Mouse (Mus musculus) midbrain, embryonic 13.5 days (tissue): Measurements from ENCODE around the gene Pcsk1n. TPM values are rescaled to one million over a fixed set of nuclear protein-coding genes. Genes with fewer than 3 reads are reported as not detected.

Experiments used
- ATAC-seq: fragments of 200-750 bp; cut with Nextera tagmentation; 2 replicates; pipeline ENCODE4 v1.8.0; 2017; ENCODE audit warnings: mild to moderate bottlenecking, moderate TSS enrichment, moderate library complexity
- H3K27ac ChIP-seq: fragments of 300-500 bp; sonication (generic); 2 replicates; pipeline ENCODE4 v1.5.1; 2015; ENCODE audit warnings: inconsistent platforms, mild to moderate bottlenecking, moderate library complexity
- H3K27me3 ChIP-seq: fragments of 300-500 bp; sonication (generic); 2 replicates; pipeline ENCODE4 v1.6.1; 2015; ENCODE audit warnings: mild to moderate bottlenecking, inconsistent platforms
- H3K36me3 ChIP-seq: fragments of 300-500 bp; sonication (generic); 2 replicates; pipeline ENCODE4 v1.6.1; 2015; ENCODE audit warnings: mild to moderate bottlenecking, inconsistent platforms
- H3K4me1 ChIP-seq: fragments of 300-500 bp; sonication (generic); replicated peaks from 2 replicates; pipeline ENCODE4 v1.6.1; 2015; ENCODE audit warnings: inconsistent platforms
- H3K4me2 ChIP-seq: fragments of 300-500 bp; sonication (generic); replicated peaks from 2 replicates; pipeline ENCODE4 v1.6.1; 2015; ENCODE audit warnings: moderate library complexity, mild to moderate bottlenecking, inconsistent platforms
- H3K4me3 ChIP-seq: fragments of 300-500 bp; sonication (generic); replicated peaks from 2 replicates; pipeline ENCODE4 v1.5.1; 2015; ENCODE audit warnings: mild to moderate bottlenecking, inconsistent platforms
- H3K9ac ChIP-seq: fragments of 300-500 bp; sonication (generic); replicated peaks from 2 replicates; pipeline ENCODE4 v1.6.1; 2015; ENCODE audit warnings: mild to moderate bottlenecking, inconsistent platforms
- H3K9me3 ChIP-seq: fragments of 300-500 bp; sonication (generic); 2 replicates; pipeline ENCODE4 v1.6.1; 2016; ENCODE audit warnings: mild to moderate bottlenecking, inconsistent platforms
- WGBS: fragments of 180-500 bp; shearing (Covaris S2); methylation state at CpG from one replicate; pipeline ENCODE4 v1.1.7; 2015; 5-methylcytosine and 5-hydroxymethylcytosine counted together
- polyA plus RNA-seq: library from polyadenylated mRNA; unstranded; fragments of >200 nt; fragmentation: Nextera tagmentation; extraction: Ambion mirVana; gene quantifications from 2 replicates; pipeline ENCODE4 v1.2.1, GENCODE M21; 2015

Pcsk1n gene
- polyA plus RNA-seq, 1 experiment from 2014 or later: 172 TPM

DNA sequence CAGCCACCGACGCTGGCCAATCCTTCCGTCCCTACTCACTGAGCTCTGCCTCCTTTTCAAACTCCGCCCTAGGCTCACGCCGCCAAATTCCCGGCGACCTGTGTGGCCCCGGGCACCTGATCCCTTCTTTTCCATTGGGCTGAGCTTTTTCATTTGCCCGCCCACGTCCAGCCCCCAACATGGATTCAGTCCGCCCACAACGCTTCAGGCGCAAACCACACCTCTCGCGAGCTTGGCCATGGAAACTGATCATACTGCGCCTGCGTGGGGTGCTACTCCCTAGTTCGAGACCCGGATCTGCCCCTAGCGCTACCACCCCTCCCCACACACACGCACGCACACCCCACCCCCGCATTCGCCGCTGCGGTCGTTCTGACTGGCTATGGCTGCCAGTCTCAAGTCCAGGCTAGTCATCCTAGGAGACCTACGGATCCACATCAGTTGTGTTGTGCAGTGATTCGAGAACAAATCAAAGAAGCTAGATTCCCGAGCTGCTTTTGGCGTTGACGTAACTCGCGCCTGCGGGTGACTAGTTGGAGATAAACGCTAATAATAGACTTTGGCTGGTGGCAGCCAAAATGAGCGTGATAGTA is 28.4 kb downstream of the Pcsk1n start:
- Histone ChIP-seq H3K4me2 (peak overlapping the region; percentile 62), H3K9me3 (no peaks in the 10 kb centered on the region), H3K27me3 (no peaks in the 10 kb centered on the region), H3K9ac (peak overlapping the region; percentile 44), H3K36me3 (peaks cover 5% of the 10 kb centered on the region; the same call in 1 of the 2 replicates), H3K4me3 (peak overlapping the region; percentile 49), H3K4me1 (0 out of 2 replicates have a peak, but pooled peaks cover 7% of the 10 kb centered on the region), H3K27ac (peak overlapping the region; percentile 60; the same call in 1 of the 2 replicates)
- no peak; the same call in 1 of the 2 replicates for ATAC-seq
- WGBS: 20% methylated on average over 38 of the region's 38 CpGs

DNA sequence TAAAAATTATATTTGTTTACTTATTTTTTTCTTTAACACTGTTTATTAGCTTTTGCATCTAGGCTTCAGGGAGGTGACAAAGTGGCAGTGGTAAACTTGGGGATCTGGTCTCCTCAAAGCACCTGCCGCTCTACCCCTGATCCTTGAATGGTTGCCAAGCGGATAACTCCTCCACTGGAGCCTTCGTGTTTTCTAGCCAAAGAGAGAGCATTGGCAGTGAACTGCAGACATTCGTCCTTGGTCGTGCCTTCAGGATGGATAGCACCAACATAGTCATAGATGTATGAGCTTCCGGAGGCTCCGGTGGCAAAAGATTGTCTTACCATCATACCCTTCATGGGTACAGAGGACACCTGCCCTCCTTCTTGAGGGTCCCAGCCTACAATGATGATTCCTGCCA is 30.5 kb downstream of the Pcsk1n start:
- Histone ChIP-seq H3K4me1 (0 out of 2 replicates have a peak, but pooled peaks cover 7% of the 10 kb centered on the region), H3K4me2 (no peak overlapping the region), H3K4me3 (no peak overlapping the region), H3K27me3 (no peaks in the 10 kb centered on the region), H3K27ac (no peak overlapping the region), H3K9ac (no peak overlapping the region), H3K36me3 (no peaks in the 10 kb centered on the region), H3K9me3 (no peaks in the 10 kb centered on the region)
- WGBS: 89% methylated on average over 7 of the region's 7 CpGs
- ATAC-seq: no peak

DNA sequence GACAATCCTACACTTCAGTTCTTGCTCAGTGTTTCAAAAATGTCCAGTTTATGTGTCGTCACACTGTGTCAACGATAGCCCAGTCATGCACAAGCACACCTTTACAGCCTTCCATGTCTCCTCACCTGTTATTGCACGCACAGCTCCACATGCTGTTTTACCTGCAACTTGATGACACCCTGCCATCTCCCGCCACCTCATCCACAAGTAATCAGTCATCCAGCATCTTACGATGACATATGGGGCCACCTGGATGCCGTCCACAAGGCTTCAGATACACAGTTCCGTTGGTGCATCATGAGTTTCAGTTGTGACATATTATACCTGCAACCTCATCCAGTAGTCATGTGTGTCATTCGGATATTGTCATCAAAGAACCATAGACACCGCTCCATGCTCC is 39.2 kb downstream of the Pcsk1n start:
- Histone ChIP-seq H3K9ac (no peak overlapping the region), H3K4me2 (no peak overlapping the region), H3K27ac (no peak overlapping the region), H3K27me3 (no peaks in the 10 kb centered on the region), H3K36me3 (no peaks in the 10 kb centered on the region), H3K4me3 (no peak overlapping the region), H3K4me1 (no peaks in the 10 kb centered on the region), H3K9me3 (no peaks in the 10 kb centered on the region)
- ATAC-seq: no peak
- 95% methylated on average over 9 of the region's 9 CpGs for WGBS

DNA sequence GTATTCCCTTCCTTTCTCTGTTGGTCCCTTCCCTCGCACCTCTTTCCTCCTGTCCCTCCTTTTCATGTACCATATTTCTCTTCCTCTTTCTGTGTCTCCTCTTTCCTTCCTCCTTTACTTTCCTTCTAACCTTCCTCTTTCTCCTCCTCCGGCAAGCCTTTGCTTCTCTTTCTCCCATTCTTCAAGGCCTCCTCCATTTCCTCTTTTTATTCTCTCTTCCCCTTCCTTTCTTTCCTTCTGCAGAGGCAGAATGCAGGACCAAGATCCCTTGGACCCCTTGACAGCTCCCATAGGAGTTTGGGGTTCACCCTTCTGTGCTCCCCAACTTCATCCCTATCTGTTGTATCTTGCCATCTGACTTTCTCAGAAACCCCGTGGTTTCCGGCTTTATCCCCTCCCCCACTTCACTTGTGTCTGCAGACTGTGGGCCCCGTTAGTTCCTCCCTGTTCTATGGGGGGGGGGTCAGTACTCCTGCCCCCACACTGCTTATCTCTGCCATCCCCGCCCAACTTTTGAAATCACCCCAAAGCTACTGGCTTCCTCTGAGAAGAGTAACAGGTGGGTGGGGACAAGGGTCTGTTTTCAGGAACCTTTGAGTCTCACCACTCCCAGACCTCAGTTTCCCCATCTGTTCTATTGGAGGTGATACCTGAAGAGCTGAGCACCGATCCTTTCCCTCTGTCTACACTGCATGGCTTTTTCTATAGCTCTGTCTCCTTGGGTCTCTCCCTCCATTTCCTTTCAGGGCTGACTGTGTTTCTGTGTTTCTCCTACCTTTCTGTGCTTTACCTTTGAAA is 44.4 kb downstream of the Pcsk1n start:
- Histone ChIP-seq H3K9ac (no peak overlapping the region), H3K4me1 (no peaks in the 10 kb centered on the region), H3K27ac (no peak overlapping the region), H3K4me3 (no peak overlapping the region), H3K9me3 (no peaks in the 10 kb centered on the region), H3K36me3 (no peaks in the 10 kb centered on the region), H3K27me3 (no peaks in the 10 kb centered on the region), H3K4me2 (no peak overlapping the region)
- ATAC-seq: no peak
- WGBS: 75% methylated on average over 7 of the region's 7 CpGs

DNA sequence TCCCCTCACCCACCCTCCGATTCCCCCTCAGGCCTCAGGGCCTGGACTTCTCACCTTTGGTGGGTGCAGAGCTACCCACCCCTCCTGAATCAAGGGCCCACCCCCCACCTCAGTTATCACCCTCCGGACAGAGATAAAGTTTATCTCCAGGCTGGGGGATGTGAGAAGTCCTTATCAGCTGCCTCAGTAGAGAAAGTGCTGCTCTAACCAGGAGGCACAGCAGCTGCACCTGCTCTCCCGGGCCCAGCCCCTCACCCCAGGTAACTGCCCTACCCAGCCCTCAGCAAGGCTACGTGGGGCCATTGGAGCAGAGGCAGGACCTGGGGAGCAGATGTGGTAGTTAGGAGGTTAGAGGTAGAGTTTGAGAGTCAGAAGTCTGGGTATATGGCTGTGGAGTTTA is 46.5 kb downstream of the Pcsk1n start:
- H3K4me1 ChIP-seq: no peaks in the 10 kb centered on the region
- H3K27me3 ChIP-seq: no peaks in the 10 kb centered on the region
- 80% methylated on average over 4 of the region's 4 CpGs for WGBS
- no peak for ATAC-seq
- no peak overlapping the region for H3K9ac ChIP-seq
- no peaks in the 10 kb centered on the region for H3K9me3 ChIP-seq
- no peak overlapping the region for H3K27ac ChIP-seq
- H3K36me3 ChIP-seq: no peaks in the 10 kb centered on the region
- no peak overlapping the region for H3K4me2 ChIP-seq
- no peak overlapping the region for H3K4me3 ChIP-seq

DNA sequence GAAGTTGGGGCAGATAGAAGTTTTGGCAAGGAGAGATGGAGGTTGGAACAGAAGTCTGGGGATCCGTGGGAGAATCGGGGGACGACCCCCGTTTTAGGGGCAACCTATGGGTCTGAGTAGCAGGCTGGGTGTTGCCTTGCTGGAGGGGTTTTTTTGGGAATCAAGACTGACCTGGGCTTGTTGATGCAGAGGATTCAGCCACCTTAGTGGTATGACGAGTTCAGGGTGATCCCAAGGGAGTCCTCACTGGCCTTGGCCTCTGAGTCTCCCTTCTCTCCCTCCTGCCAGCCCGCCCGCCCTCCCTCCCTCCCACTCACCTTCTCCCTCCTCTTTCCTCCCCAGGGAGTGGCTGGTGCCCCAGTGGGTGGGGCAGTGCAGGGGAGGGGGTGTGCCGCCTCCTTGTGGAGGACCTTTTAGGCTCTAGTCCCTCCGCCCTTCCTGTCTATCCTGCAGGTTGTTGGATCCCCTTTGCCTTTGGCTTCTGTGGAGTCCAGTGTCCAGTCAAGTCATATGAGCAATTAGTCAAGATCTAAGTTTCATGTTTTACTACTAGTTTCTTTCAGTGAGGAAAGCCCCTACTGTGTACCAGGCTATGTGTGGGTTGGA is 48.1 kb downstream of the Pcsk1n start:
- Histone ChIP-seq H3K4me2 (no peak overlapping the region), H3K36me3 (no peaks in the 10 kb centered on the region), H3K9ac (no peak overlapping the region), H3K27me3 (no peaks in the 10 kb centered on the region), H3K4me3 (no peak overlapping the region), H3K4me1 (no peaks in the 10 kb centered on the region), H3K9me3 (no peaks in the 10 kb centered on the region), H3K27ac (no peak overlapping the region)
- no peak for ATAC-seq
- 70% methylated on average over 4 of the region's 9 CpGs for WGBS

DNA sequence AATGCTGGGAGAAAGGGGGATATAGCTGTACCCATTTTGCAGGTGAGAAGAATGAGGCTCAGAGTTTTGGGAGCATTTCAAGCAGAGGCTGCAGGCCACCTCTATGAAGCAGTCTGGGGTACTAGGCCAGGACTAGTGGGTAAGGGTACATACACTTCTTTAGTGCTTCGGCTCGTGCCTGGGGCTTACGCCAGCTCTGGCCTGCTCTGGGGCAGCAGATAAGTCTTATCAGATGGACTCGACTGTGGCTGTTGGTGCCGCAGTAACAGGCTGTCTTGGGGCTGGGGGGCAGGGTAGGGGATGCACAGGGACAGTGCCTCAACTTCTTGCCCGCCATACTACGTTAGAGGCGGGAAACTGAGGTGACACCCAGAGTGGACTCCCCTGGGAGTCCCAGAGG is 48.6 kb downstream of the Pcsk1n start:
- Histone ChIP-seq H3K27me3 (no peaks in the 10 kb centered on the region), H3K4me1 (no peaks in the 10 kb centered on the region), H3K4me2 (no peak overlapping the region), H3K9me3 (no peaks in the 10 kb centered on the region), H3K36me3 (no peaks in the 10 kb centered on the region), H3K4me3 (no peak overlapping the region), H3K27ac (no peak overlapping the region), H3K9ac (no peak overlapping the region)
- no peak for ATAC-seq
- 85% methylated on average over 8 of the region's 8 CpGs for WGBS

DNA sequence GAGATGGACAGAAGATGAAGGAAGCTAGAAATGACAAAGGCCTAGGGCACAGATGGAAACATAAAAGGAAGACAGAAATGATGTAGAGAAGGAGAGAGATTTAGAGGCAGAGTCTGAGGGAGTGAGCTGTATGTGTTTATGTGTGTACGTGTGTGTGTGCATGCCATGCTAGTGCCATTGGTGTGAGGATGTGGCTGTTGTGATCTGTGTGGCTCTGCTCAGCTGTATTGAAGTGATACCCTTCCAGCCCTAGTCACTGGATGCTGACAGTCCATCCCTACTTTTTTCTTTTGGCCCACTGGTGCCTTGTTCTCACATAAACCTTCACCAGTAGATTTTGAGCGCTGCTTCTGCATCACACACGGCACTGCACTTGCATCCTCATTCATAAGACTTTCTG is 49.3 kb downstream of the Pcsk1n start:
- no peak overlapping the region for H3K4me2 ChIP-seq
- no peak for ATAC-seq
- no peaks in the 10 kb centered on the region for H3K9me3 ChIP-seq
- no peaks in the 10 kb centered on the region for H3K36me3 ChIP-seq
- no peaks in the 10 kb centered on the region for H3K4me1 ChIP-seq
- no peak overlapping the region for H3K9ac ChIP-seq
- H3K27ac ChIP-seq: no peak overlapping the region
- no peaks in the 10 kb centered on the region for H3K27me3 ChIP-seq
- no peak overlapping the region for H3K4me3 ChIP-seq
- 90% methylated on average over 3 of the region's 3 CpGs for WGBS

DNA sequence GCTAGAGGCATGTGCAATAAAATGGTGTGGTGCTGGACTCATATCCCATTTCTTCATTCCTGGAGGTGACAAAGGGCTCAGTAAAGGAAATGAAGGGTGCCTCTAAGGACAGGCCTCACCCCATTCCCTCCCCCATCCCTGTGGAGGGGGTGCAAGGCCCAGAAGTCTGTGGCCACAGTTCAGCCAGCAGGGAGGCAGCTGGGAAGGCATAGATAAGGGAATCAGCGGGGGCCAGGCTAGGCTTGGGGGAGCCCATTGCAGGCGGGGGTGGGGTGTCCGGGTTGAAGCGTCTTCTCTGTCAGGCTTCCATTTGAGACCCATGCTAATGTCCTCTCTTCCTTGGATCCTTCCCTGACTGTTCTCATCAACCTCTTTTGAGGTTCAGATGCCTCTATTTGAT is 51.7 kb downstream of the Pcsk1n start:
- no peak overlapping the region for H3K9ac ChIP-seq
- no peak overlapping the region for H3K4me3 ChIP-seq
- no peaks in the 10 kb centered on the region for H3K4me1 ChIP-seq
- H3K9me3 ChIP-seq: no peaks in the 10 kb centered on the region
- WGBS: 77% methylated on average over 4 of the region's 4 CpGs
- no peaks in the 10 kb centered on the region for H3K27me3 ChIP-seq
- H3K36me3 ChIP-seq: no peaks in the 10 kb centered on the region
- ATAC-seq: no peak
- no peak overlapping the region for H3K27ac ChIP-seq
- no peak overlapping the region for H3K4me2 ChIP-seq

Other genes with a start within 250 kb of the Pcsk1n start
- 20.3 and 22.2 TPM in 2 replicates for gene Plp2, start 248.4 kb upstream of the Pcsk1n start, polyA plus RNA-seq
- gene Magix, start 238.6 kb upstream of the Pcsk1n start, polyA plus RNA-seq: 0.06 and 0.09 TPM in 2 replicates
- gene Gpkow, start 222.7 kb upstream of the Pcsk1n start, polyA plus RNA-seq: 45.1 and 45.6 TPM in 2 replicates
- gene Wdr45, start 205.5 kb upstream of the Pcsk1n start, polyA plus RNA-seq: 31.8 and 34.9 TPM in 2 replicates
- gene Gm45208, start 197.6 kb upstream of the Pcsk1n start, polyA plus RNA-seq: not detected in 2 replicates
- gene Praf2, start 191.4 kb upstream of the Pcsk1n start, polyA plus RNA-seq: 110 and 111 TPM in 2 replicates
- 46.0 and 51.0 TPM in 2 replicates for gene Ccdc120, start 168.9 kb upstream of the Pcsk1n start, polyA plus RNA-seq
- 25.3 and 30.4 TPM in 2 replicates for gene Tfe3, start 157.3 kb upstream of the Pcsk1n start, polyA plus RNA-seq
- gene Gripap1, start 130.1 kb upstream of the Pcsk1n start, polyA plus RNA-seq: 76.5 and 81.7 TPM in 2 replicates
- 1.4 and 2.1 TPM in 2 replicates for gene Kcnd1, start 97.5 kb upstream of the Pcsk1n start, polyA plus RNA-seq
- gene Otud5, start 78.5 kb upstream of the Pcsk1n start, polyA plus RNA-seq: 46.4 and 53.2 TPM in 2 replicates
- 20.8 and 21.9 TPM in 2 replicates for gene Pim2, start 41.6 kb upstream of the Pcsk1n start, polyA plus RNA-seq
- 34.6 and 41.5 TPM in 2 replicates for gene Slc35a2, start 35.8 kb upstream of the Pcsk1n start, polyA plus RNA-seq
- 216 and 236 TPM in 2 replicates for gene Pqbp1, start 20.6 kb upstream of the Pcsk1n start, polyA plus RNA-seq
- 171 and 173 TPM in 2 replicates for gene Timm17b, start 20.5 kb upstream of the Pcsk1n start, polyA plus RNA-seq
- gene Gm10491, start 12.0 kb upstream of the Pcsk1n start, polyA plus RNA-seq: not detected in 2 replicates
- not detected in 2 replicates for gene Gm10490, start 10.3 kb upstream of the Pcsk1n start, polyA plus RNA-seq
- gene Eras, start 8.8 kb downstream of the Pcsk1n start, polyA plus RNA-seq: 0.24 TPM in 1 of 2 replicates, not detected in the other
- gene Hdac6, start 28.1 kb downstream of the Pcsk1n start, polyA plus RNA-seq: 76.7 and 78.2 TPM in 2 replicates
- 0.24 and 0.31 TPM in 2 replicates for gene Gata1, start 58.2 kb downstream of the Pcsk1n start, polyA plus RNA-seq
- gene Glod5, start 98.7 kb downstream of the Pcsk1n start, polyA plus RNA-seq: 0.26 TPM in 1 of 2 replicates, not detected in the other
- gene Suv39h1, start 154.9 kb downstream of the Pcsk1n start, polyA plus RNA-seq: 49.9 and 50.4 TPM in 2 replicates
- gene Was, start 170.7 kb downstream of the Pcsk1n start, polyA plus RNA-seq: 0.15 TPM in 1 of 2 replicates, not detected in the other
- gene Wdr13, start 213.1 kb downstream of the Pcsk1n start, polyA plus RNA-seq: 56.8 and 58.0 TPM in 2 replicates
- 358 and 422 TPM in 2 replicates for gene Rbm3, start 226.1 kb downstream of the Pcsk1n start, polyA plus RNA-seq